Mouse (Mus musculus) liver, adult (tissue): ENCODE measurements around the gene Mast3.

ENCODE experiments used
- GATA4 ChIP-seq: IDR thresholded peaks from 2 replicates; pipeline ENCODE4 v1.6.1; 2014; ENCODE audit warnings: mild to moderate bottlenecking, low read length; ENCODE audit not compliant: insufficient replicate concordance

The Mast3 gene

GRCm38 (mm10) chr8:70796403-70797080, 8.3 kb downstream of the Mast3 start:
- TF ChIP-seq GATA4, result no peak

GRCm38 (mm10) chr8:70795370-70795769, 9.5 kb downstream of the Mast3 start:
- no peak for TF ChIP-seq GATA4

GRCm38 (mm10) chr8:70794215-70794614, 10.6 kb downstream of the Mast3 start:
- TF ChIP-seq GATA4, result no peak

- TF ChIP-seq GATA4, result no peak
Observed at GRCm38 (mm10) chr8:70792700-70793099, 12.2 kb downstream of the Mast3 start.

GRCm38 (mm10) chr8:70791975-70792691, 12.7 kb downstream of the Mast3 start:
- TF ChIP-seq GATA4, result no peak

GRCm38 (mm10) chr8:70791294-70791701, 13.6 kb downstream of the Mast3 start:
- no peak for TF ChIP-seq GATA4

- TF ChIP-seq GATA4, result no peak
Observed at GRCm38 (mm10) chr8:70790846-70791245, 14.0 kb downstream of the Mast3 start.

GRCm38 (mm10) chr8:70789046-70789445, 15.8 kb downstream of the Mast3 start:
- TF ChIP-seq GATA4, result peak; percentile 66; the same call in 1 of the 2 replicates

- TF ChIP-seq GATA4, result no peak
Observed at GRCm38 (mm10) chr8:70787941-70788667, 16.8 kb downstream of the Mast3 start.

GRCm38 (mm10) chr8:70787051-70787445, 17.8 kb downstream of the Mast3 start:
- TF ChIP-seq GATA4, result no peak

- no peak for TF ChIP-seq GATA4
Observed at GRCm38 (mm10) chr8:70786291-70787050, 18.4 kb downstream of the Mast3 start.

- no peak for TF ChIP-seq GATA4
Observed at GRCm38 (mm10) chr8:70780093-70780492, 24.8 kb downstream of the Mast3 start.

- TF ChIP-seq GATA4, result peak; percentile 99
Observed at GRCm38 (mm10) chr8:70776496-70777444, 28.1 kb downstream of the Mast3 start, which contains the start of gene Pik3r2. TSS of gene Pik3r2 (minus strand) at chr8:70776713.

- no peak for TF ChIP-seq GATA4
Observed at GRCm38 (mm10) chr8:70775851-70776495, 28.9 kb downstream of the Mast3 start.

- TF ChIP-seq GATA4, result no peak
Observed at GRCm38 (mm10) chr8:70775227-70775626, 29.6 kb downstream of the Mast3 start.
